Mouse (Mus musculus) kidney, adult 2 months (tissue): ENCODE measurements around the gene Wfdc1. TPM values are rescaled to one million over a fixed set of nuclear protein-coding genes. Genes with fewer than 3 reads are reported as not detected.

Experiments used
- DNase-seq: peaks from one replicate; pipeline ENCODE4 v3.0.0; 2021
- H3K27ac ChIP-seq: fragments of 200-500 bp; 2 replicates; pipeline ENCODE4 v1.5.1; 2012; ENCODE audit warnings: low read depth, low read length, control low read depth, inconsistent platforms; ENCODE audit not compliant: insufficient read depth
- H3K27me3 ChIP-seq: fragments of 200-500 bp; replicated peaks from 2 replicates; pipeline ENCODE4 v1.6.1; 2012; ENCODE audit warnings: mild to moderate bottlenecking, moderate library complexity, low read length, inconsistent platforms; ENCODE audit not compliant: control insufficient read depth, insufficient read depth
- H3K36me3 ChIP-seq: fragments of 200-500 bp; 2 replicates; pipeline ENCODE4 v1.6.1; 2012; ENCODE audit warnings: mild to moderate bottlenecking, moderate library complexity, low read length, inconsistent platforms; ENCODE audit not compliant: control insufficient read depth, insufficient read depth
- H3K4me1 ChIP-seq: fragments of 200-500 bp; 2 replicates; pipeline ENCODE4 v1.6.1; 2011; ENCODE audit warnings: low read length; ENCODE audit not compliant: control insufficient read depth, insufficient read depth
- H3K4me3 ChIP-seq: fragments of 200-500 bp; 2 replicates; pipeline ENCODE4 v1.5.1; 2011; ENCODE audit warnings: mild to moderate bottlenecking, low read depth, low read length, control low read depth; ENCODE audit not compliant: insufficient read depth
- CTCF ChIP-seq: fragments of 200-500 bp; conservative IDR thresholded peaks from 2 replicates; pipeline ENCODE4 v1.5.1; 2011; ENCODE audit warnings: low read depth, mild to moderate bottlenecking, control low read depth, low read length, moderate library complexity, mixed read lengths; ENCODE audit not compliant: insufficient read depth, insufficient read length
- POLR2A ChIP-seq: fragments of 200-500 bp; IDR thresholded peaks from one replicate; pipeline ENCODE4 v1.6.1; 2011; ENCODE audit warnings: low read depth, low read length, control low read depth
- WGBS: fragments of 180-500 bp; shearing (Covaris S2); methylation state at CpG from one replicate; pipeline ENCODE4 v1.1.7; 2018; 5-methylcytosine and 5-hydroxymethylcytosine counted together
- polyA plus RNA-seq: library from polyadenylated mRNA; depleted of rRNA; stranded (reverse); fragments of >200 nt; gene quantifications from 2 replicates; pipeline ENCODE4 v1.2.3, GENCODE M21; 2012

The Wfdc1 gene
- polyA plus RNA-seq, 1 experiment: 8.4 TPM

- WGBS: 72% methylated on average over 12 of the region's 12 CpGs
- no peak for DNase-seq
- Histone ChIP-seq H3K36me3 (no peaks in the 10 kb centered on the region), H3K4me1 (no peaks in the 10 kb centered on the region), H3K27ac (no peak overlapping the region), H3K27me3 (no peaks in the 10 kb centered on the region; the same call in 1 of the 2 replicates), H3K4me3 (no peak overlapping the region)
- TF ChIP-seq POLR2A (no peak), CTCF (no peak)
Observed at GRCm38 (mm10) chr8:119719011-119719501, 52.9 kb downstream of the Wfdc1 start.

GRCm38 (mm10) chr8:119722348-119722747, 56.2 kb downstream of the Wfdc1 start:
- H3K36me3 ChIP-seq: no peaks in the 10 kb centered on the region
- H3K4me1 ChIP-seq: no peaks in the 10 kb centered on the region
- TF ChIP-seq CTCF: no peak
- no peak for TF ChIP-seq POLR2A
- H3K27ac ChIP-seq: no peak overlapping the region
- 72% methylated on average over 6 of the region's 6 CpGs for WGBS
- H3K4me3 ChIP-seq: no peak overlapping the region
- DNase-seq: no peak
- H3K27me3 ChIP-seq: no peaks in the 10 kb centered on the region; the same call in 1 of the 2 replicates

GRCm38 (mm10) chr8:119723676-119724075, 57.5 kb downstream of the Wfdc1 start:
- Histone ChIP-seq H3K36me3 (no peaks in the 10 kb centered on the region), H3K4me1 (no peaks in the 10 kb centered on the region), H3K27me3 (no peaks in the 10 kb centered on the region; the same call in 1 of the 2 replicates), H3K4me3 (no peak overlapping the region), H3K27ac (no peak overlapping the region)
- DNase-seq: no peak
- TF ChIP-seq CTCF: no peak
- no peak for TF ChIP-seq POLR2A
- WGBS: 48% methylated on average over 4 of the region's 4 CpGs

GRCm38 (mm10) chr8:119724596-119724995, 58.4 kb downstream of the Wfdc1 start:
- DNase-seq: no peak
- WGBS: 93% methylated on average over 6 of the region's 6 CpGs
- H3K4me3 ChIP-seq: no peak overlapping the region
- no peaks in the 10 kb centered on the region for H3K4me1 ChIP-seq
- H3K27me3 ChIP-seq: no peaks in the 10 kb centered on the region; the same call in 1 of the 2 replicates
- no peak overlapping the region for H3K27ac ChIP-seq
- TF ChIP-seq POLR2A (no peak), CTCF (no peak)
- no peaks in the 10 kb centered on the region for H3K36me3 ChIP-seq

- Histone ChIP-seq H3K27me3 (no peaks in the 10 kb centered on the region; the same call in 1 of the 2 replicates), H3K4me3 (no peak overlapping the region), H3K4me1 (no peaks in the 10 kb centered on the region), H3K36me3 (no peaks in the 10 kb centered on the region), H3K27ac (no peak overlapping the region)
- WGBS: 89% methylated on average over 8 of the region's 8 CpGs
- no peak for TF ChIP-seq POLR2A
- no peak for TF ChIP-seq CTCF
- DNase-seq: no peak
Observed at GRCm38 (mm10) chr8:119727093-119727492, 60.9 kb downstream of the Wfdc1 start.

- DNase-seq: no peak
- Histone ChIP-seq H3K36me3 (no peaks in the 10 kb centered on the region), H3K4me3 (no peak overlapping the region), H3K27me3 (no peaks in the 10 kb centered on the region; the same call in 1 of the 2 replicates), H3K4me1 (no peaks in the 10 kb centered on the region), H3K27ac (no peak overlapping the region)
- TF ChIP-seq POLR2A (no peak), CTCF (no peak)
- 87% methylated on average over 8 of the region's 8 CpGs for WGBS
Observed at GRCm38 (mm10) chr8:119728351-119728895, 62.3 kb downstream of the Wfdc1 start.

GRCm38 (mm10) chr8:119732072-119732471, 65.9 kb downstream of the Wfdc1 start:
- 89% methylated on average over 13 of the region's 13 CpGs for WGBS
- Histone ChIP-seq H3K4me1 (no peaks in the 10 kb centered on the region), H3K27ac (no peak overlapping the region), H3K36me3 (no peaks in the 10 kb centered on the region), H3K27me3 (no peaks in the 10 kb centered on the region), H3K4me3 (no peak overlapping the region)
- DNase-seq: no peak
- TF ChIP-seq POLR2A (no peak), CTCF (no peak)
